Mouse (Mus musculus): ENCODE data around the gene Slc16a10. TPM values are rescaled to one million over a fixed set of nuclear protein-coding genes. Genes with fewer than 3 reads are reported as not detected.

Gene Slc16a10
- total RNA-seq (2015) (39.2 and 40.8 TPM in 2 replicates), total RNA-seq (2017) (23.9 and 24.4 TPM in 2 replicates)

GRCm38 (mm10) chr10:40141864-40142523 is at the start of gene Slc16a10:
TSS of gene Slc16a10 (minus strand) at chr10:40142258.
- peak; percentile 92 for ATAC-seq (replicated peaks; ENCODE audit: poor library complexity)

- ATAC-seq (replicated peaks; ENCODE audit: poor library complexity), result peak; percentile 45
Observed at GRCm38 (mm10) chr10:40191338-40191979, 49.4 kb upstream of the Slc16a10 start.

- ATAC-seq (replicated peaks; ENCODE audit: poor library complexity), result peak; percentile 26; the same call in 1 of the 2 replicates
Observed at GRCm38 (mm10) chr10:40190871-40191270, 48.8 kb upstream of the Slc16a10 start.

- peak; percentile 42 for ATAC-seq (replicated peaks; ENCODE audit: poor library complexity)
Observed at GRCm38 (mm10) chr10:40189689-40190088, 47.6 kb upstream of the Slc16a10 start.

GRCm38 (mm10) chr10:40188831-40189230 is 46.8 kb upstream of the Slc16a10 start:
- ATAC-seq (replicated peaks; ENCODE audit: poor library complexity), result no peak

DNA sequence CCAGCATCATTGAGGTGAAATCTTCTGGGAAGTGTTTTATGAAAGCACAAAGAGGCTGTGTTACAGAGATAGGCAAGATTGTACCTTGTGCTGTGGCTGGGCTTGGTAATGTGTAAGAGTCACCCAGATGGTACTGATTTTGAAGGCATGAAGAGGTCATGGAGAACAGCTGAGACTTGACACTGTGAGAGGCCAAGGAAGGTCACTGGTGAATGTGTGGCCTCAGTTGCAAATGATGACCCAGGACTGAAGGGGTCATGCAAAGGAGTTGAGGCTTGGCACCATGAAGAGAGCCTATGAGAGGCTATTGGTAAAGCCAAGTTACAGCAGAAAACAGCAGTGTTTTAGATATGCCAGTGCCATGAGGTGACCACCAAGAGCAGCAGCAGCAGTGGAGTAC is 43.9 kb upstream of the Slc16a10 start:
- no peak for ATAC-seq (replicated peaks; ENCODE audit: poor library complexity)

- ATAC-seq (replicated peaks; ENCODE audit: poor library complexity), result 0 out of 2 replicates have a peak, but pooled peaks have one; percentile 21
Observed at GRCm38 (mm10) chr10:40180011-40180410, 38.0 kb upstream of the Slc16a10 start.

DNA sequence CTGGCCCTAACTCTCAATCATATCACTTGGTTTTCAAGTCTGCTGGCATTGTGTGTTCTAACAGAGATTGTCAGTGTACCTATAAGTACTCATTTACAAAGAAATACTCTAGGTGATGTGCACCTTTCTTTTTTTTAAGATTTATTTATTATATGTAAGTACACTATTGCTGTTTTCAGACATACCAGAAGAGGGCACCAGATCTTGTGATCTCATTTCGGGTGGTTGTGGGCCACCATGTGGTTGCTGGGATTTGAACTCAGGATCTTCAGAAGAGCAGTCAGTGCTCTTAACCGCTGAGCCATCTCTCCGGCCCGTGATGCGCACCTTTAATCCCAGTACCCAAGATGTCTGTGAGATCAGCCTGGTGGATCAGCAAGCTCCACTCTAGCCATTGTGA is 37.1 kb upstream of the Slc16a10 start:
- no peak for ATAC-seq (replicated peaks; ENCODE audit: poor library complexity)

DNA sequence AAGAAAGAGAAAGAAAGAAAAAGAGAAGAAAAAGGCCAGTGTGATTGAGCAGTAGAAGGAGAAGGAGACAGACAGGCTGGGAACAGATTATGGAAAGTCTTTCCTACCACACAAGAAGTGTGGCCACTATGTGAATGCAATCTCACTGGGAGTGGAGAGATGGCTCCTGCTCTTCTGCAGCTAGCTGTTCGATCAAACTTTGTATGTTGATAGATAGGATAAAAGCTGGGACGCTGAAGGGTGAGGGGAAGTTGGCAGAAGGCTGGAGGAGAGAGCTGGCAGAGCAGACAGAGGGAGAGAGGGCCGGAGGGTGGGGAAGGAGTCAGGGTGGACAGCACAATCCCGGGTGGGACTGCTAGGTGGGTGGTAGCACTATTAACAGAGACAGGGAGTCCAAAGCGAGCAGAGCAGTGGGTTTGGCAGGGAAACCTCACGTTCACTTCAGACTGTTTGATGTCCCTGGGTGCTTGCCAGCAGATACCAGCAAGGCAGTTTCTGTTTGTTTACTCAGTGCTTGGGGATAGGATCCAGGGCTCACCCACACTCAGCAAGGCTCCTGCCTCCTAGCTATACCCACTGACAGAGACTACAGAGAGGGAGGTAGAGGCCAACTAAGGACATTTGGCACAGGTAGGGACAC is 35.4 kb upstream of the Slc16a10 start:
- peak; percentile 72 for ATAC-seq (replicated peaks; ENCODE audit: poor library complexity)

GRCm38 (mm10) chr10:40172136-40172535 is 30.1 kb upstream of the Slc16a10 start:
- no peak for ATAC-seq (replicated peaks; ENCODE audit: poor library complexity)

GRCm38 (mm10) chr10:40171211-40171610 is 29.2 kb upstream of the Slc16a10 start:
- ATAC-seq (replicated peaks; ENCODE audit: poor library complexity), result peak; percentile 78

- no peak for ATAC-seq (replicated peaks; ENCODE audit: poor library complexity)
Observed at GRCm38 (mm10) chr10:40170141-40170558, 28.1 kb upstream of the Slc16a10 start.

GRCm38 (mm10) chr10:40169566-40169965 is 27.5 kb upstream of the Slc16a10 start:
- no peak for ATAC-seq (replicated peaks; ENCODE audit: poor library complexity)

- ATAC-seq (replicated peaks; ENCODE audit: poor library complexity), result no peak
Observed at GRCm38 (mm10) chr10:40169088-40169487, 27.0 kb upstream of the Slc16a10 start.

DNA sequence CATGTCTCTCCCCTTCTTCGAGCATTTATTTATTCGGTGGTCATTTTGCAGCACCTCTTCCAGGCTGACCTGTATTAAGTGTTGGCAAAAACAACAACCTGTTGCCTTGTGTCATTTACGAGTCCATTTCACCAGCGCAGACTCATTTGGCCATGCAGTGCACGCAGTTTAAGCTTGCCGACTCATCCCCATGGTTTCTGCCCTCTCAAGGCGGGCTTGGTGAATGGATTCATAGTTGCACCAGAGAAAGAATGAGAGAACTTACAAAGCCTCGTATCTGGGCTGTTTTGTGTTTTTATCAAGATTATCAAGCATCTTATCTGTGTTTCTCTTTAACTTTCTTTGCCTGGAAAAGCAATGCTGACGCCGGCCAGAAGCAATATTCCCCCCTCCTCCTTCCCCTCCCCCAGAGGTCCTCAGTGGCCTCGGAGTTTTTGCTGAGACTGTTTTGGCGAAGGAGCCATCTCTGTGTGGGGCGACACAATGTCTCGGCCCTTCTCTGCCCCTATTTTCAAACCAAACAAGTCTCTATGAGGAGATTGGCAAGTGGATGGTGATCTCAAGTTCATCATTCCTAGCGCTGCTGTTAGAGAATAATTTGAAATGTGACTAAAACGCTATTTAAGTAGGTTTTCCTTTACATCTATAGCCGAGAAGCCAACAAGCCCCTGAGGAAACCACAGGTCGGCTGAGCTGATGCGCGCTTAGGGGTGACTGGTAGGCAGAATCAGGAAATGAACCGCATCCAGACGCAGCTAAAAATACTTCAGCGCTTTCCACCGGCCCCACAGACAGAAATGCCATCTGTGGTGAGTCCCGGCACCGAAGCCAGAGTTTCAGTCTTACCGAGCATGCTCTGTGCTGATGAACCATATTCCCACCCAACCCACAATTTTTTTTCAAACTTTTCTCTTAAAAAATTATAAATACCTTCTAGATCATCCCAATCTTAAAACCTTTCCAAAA is 22.6 kb upstream of the Slc16a10 start:
- ATAC-seq (replicated peaks; ENCODE audit: poor library complexity), result peak; percentile 82

- ATAC-seq (replicated peaks; ENCODE audit: poor library complexity), result no peak
Observed at GRCm38 (mm10) chr10:40163914-40164313, 21.9 kb upstream of the Slc16a10 start.

GRCm38 (mm10) chr10:40163338-40163737 is 21.3 kb upstream of the Slc16a10 start:
- ATAC-seq (replicated peaks; ENCODE audit: poor library complexity), result no peak

DNA sequence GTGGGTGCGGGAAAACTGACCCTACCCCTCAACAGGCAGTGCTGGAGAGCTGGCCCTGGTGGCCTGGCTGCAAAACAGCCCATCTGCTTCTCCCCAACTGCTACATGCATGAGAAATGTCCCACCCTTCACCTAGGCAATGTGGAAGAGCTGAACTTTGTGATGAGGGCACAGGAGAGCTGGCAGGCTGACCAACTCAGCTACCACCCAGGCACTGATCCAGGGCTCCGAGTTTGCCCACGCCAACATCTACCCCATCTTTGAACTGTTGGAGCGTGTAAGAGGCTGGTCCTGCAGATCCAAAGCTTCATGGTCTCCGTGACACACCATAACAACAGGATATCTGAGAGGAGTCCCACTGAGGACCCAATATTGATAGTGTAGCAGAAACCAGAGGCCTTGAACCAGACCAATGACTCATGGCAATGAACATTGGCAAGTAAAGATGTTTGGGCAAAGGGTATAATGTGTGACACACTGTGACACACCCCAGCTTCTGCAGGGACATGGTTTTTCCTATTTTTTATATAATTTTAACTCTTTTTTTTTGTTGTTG is 19.7 kb upstream of the Slc16a10 start:
- ATAC-seq (replicated peaks; ENCODE audit: poor library complexity), result no peak

GRCm38 (mm10) chr10:40161236-40161635 is 19.2 kb upstream of the Slc16a10 start:
- no peak for ATAC-seq (replicated peaks; ENCODE audit: poor library complexity)

- 0 out of 2 replicates have a peak, but pooled peaks have one; percentile 5 for ATAC-seq (replicated peaks; ENCODE audit: poor library complexity)
Observed at GRCm38 (mm10) chr10:40152550-40152857, 10.4 kb upstream of the Slc16a10 start.

Data from megakaryocyte progenitor cell, adult 5-6 weeks (primary cell).